Mouse (Mus musculus): ENCODE results near the gene Zfp207. TPM values are rescaled to one million over a fixed set of nuclear protein-coding genes. Genes with fewer than 3 reads are reported as not detected.
"Not testable (repeated sequence)": the region's sequence is repeated elsewhere in the genome, so short reads cannot be mapped to it uniquely, and the experiment has no call there.

The Zfp207 gene
- polyA plus RNA-seq, 1 experiment = 357 TPM

DNA sequence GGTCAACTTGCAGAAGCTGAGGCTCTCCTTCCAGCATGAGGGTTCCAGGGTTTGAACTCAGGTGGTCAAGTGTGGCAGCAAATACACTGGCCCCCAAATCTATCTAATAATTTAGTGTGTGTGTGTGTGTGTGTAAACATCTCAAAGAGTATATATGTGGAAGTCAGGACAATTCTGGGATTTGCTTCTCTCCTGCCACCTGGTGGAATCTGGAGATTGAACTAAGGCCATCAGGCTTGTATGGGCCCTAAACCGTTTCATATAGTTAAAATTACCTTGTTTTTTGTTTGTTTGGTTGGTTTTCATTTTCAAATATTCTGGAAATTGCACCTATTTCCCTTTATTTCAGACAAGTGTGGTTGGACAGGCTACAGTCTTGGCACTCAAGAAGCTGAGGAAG is 14.1 kb upstream of the Zfp207 start:
- H3K36me3 ChIP-seq (ENCODE audit: control insufficient read depth, insufficient read depth, low read length, poor library complexity, severe bottlenecking) = peaks cover 30% of the 10 kb centered on the region
- TF ChIP-seq CTCF (IDR thresholded peaks at IDR 0.05; ENCODE audit: low read depth, low read length) = no peak
- TF ChIP-seq POLR2A (IDR thresholded peaks at IDR 0.05; ENCODE audit: insufficient read depth, low read length) = no peak
- TF ChIP-seq EP300 (IDR thresholded peaks at IDR 0.05; ENCODE audit: insufficient read depth, low read depth, low read length) = no peak
- H3K4me1 ChIP-seq (ENCODE audit: control insufficient read depth, insufficient read depth, low read length) = no peaks in the 10 kb centered on the region
- no peak overlapping the region for H3K27ac ChIP-seq (ENCODE audit: insufficient read depth, low read length)
- H3K4me3 ChIP-seq (ENCODE audit: low read depth, low read length) = no peak overlapping the region
- no peaks in the 10 kb centered on the region for H3K9me3 ChIP-seq (replicated peaks; ENCODE audit: control insufficient read depth, insufficient read depth, low read length, poor library complexity, severe bottlenecking)
- no peak overlapping the region for H3K9ac ChIP-seq (ENCODE audit: low read depth, poor library complexity, severe bottlenecking)
- H3K27me3 ChIP-seq (ENCODE audit: control insufficient read depth, insufficient read depth, low read length, poor library complexity, severe bottlenecking) = no peaks in the 10 kb centered on the region

DNA sequence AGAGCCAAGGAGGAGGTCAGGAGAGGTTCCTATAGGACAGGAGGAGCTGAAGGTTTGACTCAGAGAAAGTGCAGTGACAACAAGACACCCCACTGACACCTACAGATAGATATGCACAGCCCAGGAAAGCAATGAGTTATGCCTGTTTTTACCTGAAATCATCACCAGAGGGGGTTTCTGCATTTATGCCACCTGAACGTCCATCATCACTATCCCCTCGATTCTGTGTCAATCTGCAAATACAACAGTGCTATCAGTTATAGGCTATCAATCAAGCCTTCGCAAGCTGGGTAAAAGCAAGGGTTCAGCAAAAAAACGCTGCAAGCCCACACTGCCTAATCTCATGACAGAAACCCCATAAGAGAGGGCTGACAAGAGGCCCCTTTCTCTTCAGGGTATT is 6.4 kb upstream of the Zfp207 start:
- H3K9me3 ChIP-seq (replicated peaks; ENCODE audit: control insufficient read depth, insufficient read depth, low read length, poor library complexity, severe bottlenecking) = no peaks in the 10 kb centered on the region
- TF ChIP-seq CTCF (IDR thresholded peaks at IDR 0.05; ENCODE audit: low read depth, low read length) = no peak
- no peak for TF ChIP-seq POLR2A (IDR thresholded peaks at IDR 0.05; ENCODE audit: insufficient read depth, low read length)
- TF ChIP-seq EP300 (IDR thresholded peaks at IDR 0.05; ENCODE audit: insufficient read depth, low read depth, low read length) = no peak
- H3K9ac ChIP-seq (ENCODE audit: low read depth, poor library complexity, severe bottlenecking) = peak overlapping the region; percentile 95
- peaks cover 14% of the 10 kb centered on the region for H3K36me3 ChIP-seq (ENCODE audit: control insufficient read depth, insufficient read depth, low read length, poor library complexity, severe bottlenecking)
- no peak overlapping the region for H3K4me3 ChIP-seq (ENCODE audit: low read depth, low read length)
- no peaks in the 10 kb centered on the region for H3K27me3 ChIP-seq (ENCODE audit: control insufficient read depth, insufficient read depth, low read length, poor library complexity, severe bottlenecking)
- H3K27ac ChIP-seq (ENCODE audit: insufficient read depth, low read length) = no peak overlapping the region
- no peaks in the 10 kb centered on the region for H3K4me1 ChIP-seq (ENCODE audit: control insufficient read depth, insufficient read depth, low read length)

DNA sequence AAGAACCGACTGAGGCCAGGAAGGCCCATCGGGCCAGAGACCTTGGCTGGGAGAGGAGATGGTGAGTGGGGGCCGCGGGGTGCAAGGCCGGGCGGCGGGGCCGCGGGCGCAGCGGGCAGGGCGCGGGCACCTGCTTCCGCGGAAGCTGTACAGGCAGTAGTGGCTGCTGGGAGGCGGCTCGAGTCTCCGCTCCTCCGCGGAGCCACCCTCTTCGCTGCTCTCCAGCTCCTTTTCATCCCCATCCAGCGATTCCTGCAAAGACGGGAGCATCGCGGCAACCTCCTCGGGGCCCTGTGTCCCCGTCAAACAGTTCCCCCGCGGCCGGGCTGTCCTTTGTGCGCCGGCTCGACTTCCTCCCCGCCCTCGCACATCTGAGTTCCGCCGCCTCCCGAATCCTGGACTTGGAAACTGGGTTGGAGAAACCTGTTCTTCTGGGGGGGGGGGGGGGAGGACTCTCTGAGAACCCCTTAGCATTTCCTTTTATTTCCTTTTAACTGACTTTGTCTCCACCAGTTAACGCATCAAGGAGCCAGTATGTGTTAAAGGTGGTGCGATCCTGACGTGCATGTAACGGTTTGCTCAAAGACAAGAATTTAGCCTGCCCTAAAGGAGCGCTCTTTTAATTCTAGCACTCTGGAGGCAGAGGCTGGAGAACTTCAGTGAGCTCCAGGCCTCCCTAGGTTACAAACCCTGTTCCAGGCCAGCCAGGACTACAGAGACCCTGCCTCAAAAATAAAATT is 5.2 kb upstream of the Zfp207 start, which contains the start of gene 5730455P16Rik:
Gene 5730455P16Rik (minus strand): TSS at position 323 of the 740 bp plus-strand sequence.
- TF ChIP-seq POLR2A (IDR thresholded peaks at IDR 0.05; ENCODE audit: insufficient read depth, low read length) (peak; percentile 67), CTCF (IDR thresholded peaks at IDR 0.05; ENCODE audit: low read depth, low read length) (no peak), EP300 (IDR thresholded peaks at IDR 0.05; ENCODE audit: insufficient read depth, low read depth, low read length) (no peak)
- Histone ChIP-seq H3K27me3 (ENCODE audit: control insufficient read depth, insufficient read depth, low read length, poor library complexity, severe bottlenecking) (no peaks in the 10 kb centered on the region), H3K4me1 (ENCODE audit: control insufficient read depth, insufficient read depth, low read length) (no peaks in the 10 kb centered on the region), H3K9ac (ENCODE audit: low read depth, poor library complexity, severe bottlenecking) (peak within 1 kb of the TSS; percentile 95), H3K36me3 (ENCODE audit: control insufficient read depth, insufficient read depth, low read length, poor library complexity, severe bottlenecking) (peaks cover 14% of the 10 kb centered on the region), H3K9me3 (replicated peaks; ENCODE audit: control insufficient read depth, insufficient read depth, low read length, poor library complexity, severe bottlenecking) (no peaks in the 10 kb centered on the region), H3K4me3 (ENCODE audit: low read depth, low read length) (peak within 1 kb of the TSS; percentile 99), H3K27ac (ENCODE audit: insufficient read depth, low read length) (peak within 1 kb of the TSS; percentile 59; the same call in 1 of the 2 replicates)

DNA sequence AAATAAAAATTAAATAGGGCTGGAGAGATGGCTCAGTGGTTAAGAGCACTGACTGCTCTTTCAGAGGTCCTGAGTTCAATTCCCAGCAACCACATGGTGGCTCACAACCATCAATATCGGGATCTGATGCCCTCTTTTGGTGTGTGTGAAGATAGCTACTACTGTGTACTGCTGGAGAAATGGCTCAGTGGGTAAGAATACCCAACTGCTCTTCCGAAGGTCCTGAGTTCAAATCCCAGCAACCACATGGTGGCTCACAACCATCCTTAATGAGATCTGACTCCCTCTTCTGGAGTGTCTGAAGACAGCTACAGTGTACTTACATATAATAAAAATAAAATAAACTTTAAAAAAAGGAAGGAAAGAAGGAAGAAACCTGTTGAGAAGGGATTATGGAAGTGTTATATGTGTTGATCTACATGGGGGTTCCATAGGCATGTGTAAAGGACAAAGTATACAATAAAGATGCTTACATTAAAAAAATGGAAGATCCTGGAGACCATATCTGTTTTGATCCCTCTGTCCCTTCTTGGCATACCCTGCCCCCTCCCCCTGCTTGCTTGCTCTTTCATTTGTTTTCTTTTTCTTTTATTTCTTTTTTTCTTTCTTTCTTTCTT is 4.5 kb upstream of the Zfp207 start:
- not testable (repeated sequence) for H3K27me3 ChIP-seq (ENCODE audit: control insufficient read depth, insufficient read depth, low read length, poor library complexity, severe bottlenecking); H3K4me1 ChIP-seq (ENCODE audit: control insufficient read depth, insufficient read depth, low read length); H3K9me3 ChIP-seq (replicated peaks; ENCODE audit: control insufficient read depth, insufficient read depth, low read length, poor library complexity, severe bottlenecking); H3K27ac ChIP-seq (ENCODE audit: insufficient read depth, low read length); H3K36me3 ChIP-seq (ENCODE audit: control insufficient read depth, insufficient read depth, low read length, poor library complexity, severe bottlenecking)
- Histone ChIP-seq H3K4me3 (ENCODE audit: low read depth, low read length) (peak overlapping the region; percentile 70), H3K9ac (ENCODE audit: low read depth, poor library complexity, severe bottlenecking) (peak overlapping the region; percentile 95)

DNA sequence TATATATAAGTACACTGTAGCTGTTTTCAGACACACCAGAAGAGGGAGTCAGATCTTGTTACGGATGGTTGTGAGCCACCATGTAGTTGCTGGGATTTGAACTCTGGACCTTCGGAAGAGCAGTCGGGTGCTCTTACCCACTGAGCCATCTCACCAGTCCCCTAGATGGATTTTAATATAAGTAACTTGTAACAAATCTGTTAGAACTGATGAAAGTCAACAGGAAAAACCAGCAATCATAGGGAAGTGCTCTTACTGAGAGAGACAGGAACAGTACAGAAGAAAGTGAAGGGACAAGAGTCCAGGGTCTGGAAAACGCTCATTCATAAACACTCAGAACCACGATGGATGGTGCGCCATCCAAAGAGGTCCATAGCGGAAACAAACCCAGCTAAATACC is 3.9 kb upstream of the Zfp207 start:
- H3K27ac ChIP-seq (ENCODE audit: insufficient read depth, low read length); H3K9ac ChIP-seq (ENCODE audit: low read depth, poor library complexity, severe bottlenecking); H3K4me1 ChIP-seq (ENCODE audit: control insufficient read depth, insufficient read depth, low read length); H3K27me3 ChIP-seq (ENCODE audit: control insufficient read depth, insufficient read depth, low read length, poor library complexity, severe bottlenecking); H3K4me3 ChIP-seq (ENCODE audit: low read depth, low read length); H3K9me3 ChIP-seq (replicated peaks; ENCODE audit: control insufficient read depth, insufficient read depth, low read length, poor library complexity, severe bottlenecking); H3K36me3 ChIP-seq (ENCODE audit: control insufficient read depth, insufficient read depth, low read length, poor library complexity, severe bottlenecking): not testable (repeated sequence)

DNA sequence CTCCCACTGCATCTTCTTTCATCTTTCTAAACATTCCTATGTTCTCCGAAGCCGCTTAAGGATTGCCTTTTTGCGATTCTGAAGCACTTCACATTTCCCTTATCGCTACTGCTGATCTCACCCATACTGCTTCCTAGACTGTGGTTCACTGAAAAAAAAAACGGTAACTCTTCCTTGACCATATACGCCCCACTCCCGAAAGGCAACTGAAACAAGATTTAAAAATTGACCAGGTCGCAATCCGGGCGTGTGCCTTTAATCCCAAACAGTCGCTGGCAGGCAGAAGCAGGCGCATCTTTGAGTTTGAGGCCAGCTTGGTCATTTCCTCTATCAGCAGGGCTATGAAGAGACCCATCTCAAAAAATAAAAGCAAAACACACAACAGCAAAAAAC is 457 bp upstream of the Zfp207 start:
- Histone ChIP-seq H3K4me3 (ENCODE audit: low read depth, low read length) (peak overlapping the region; percentile 95), H3K27ac (ENCODE audit: insufficient read depth, low read length) (peak overlapping the region; percentile 46), H3K27me3 (ENCODE audit: control insufficient read depth, insufficient read depth, low read length, poor library complexity, severe bottlenecking) (no peaks in the 10 kb centered on the region), H3K9ac (ENCODE audit: low read depth, poor library complexity, severe bottlenecking) (peak overlapping the region; percentile 97), H3K4me1 (ENCODE audit: control insufficient read depth, insufficient read depth, low read length) (peaks cover 2% of the 10 kb centered on the region), H3K9me3 (replicated peaks; ENCODE audit: control insufficient read depth, insufficient read depth, low read length, poor library complexity, severe bottlenecking) (no peaks in the 10 kb centered on the region), H3K36me3 (ENCODE audit: control insufficient read depth, insufficient read depth, low read length, poor library complexity, severe bottlenecking) (peaks cover 31% of the 10 kb centered on the region)
- TF ChIP-seq POLR2A (IDR thresholded peaks at IDR 0.05; ENCODE audit: insufficient read depth, low read length) (no peak), EP300 (IDR thresholded peaks at IDR 0.05; ENCODE audit: insufficient read depth, low read depth, low read length) (no peak), CTCF (IDR thresholded peaks at IDR 0.05; ENCODE audit: low read depth, low read length) (no peak)
